Mouse (Mus musculus) layer of hippocampus, postnatal 25 days (tissue): ENCODE results near the gene Myo9b. TPM values are rescaled to one million over a fixed set of nuclear protein-coding genes. Genes with fewer than 3 reads are reported as not detected.

Experiments used
- DNase-seq, 2 experiments: peaks; one replicate each; pipeline ENCODE4 v3.0.0; 2022; ENCODE audit warnings: mixed read lengths in 2 of 2, low spot score in 1 of 2; ENCODE audit errors: extremely low spot score in 1 of 2
- total RNA-seq, 2 experiments: library from RNA; stranded (reverse); gene quantifications; 2 replicates each; pipeline ENCODE4 v1.2.3; 2021

The Myo9b gene
- total RNA-seq, 2 experiments from 2014 or later = 26.8 to 35.6 TPM

DNA sequence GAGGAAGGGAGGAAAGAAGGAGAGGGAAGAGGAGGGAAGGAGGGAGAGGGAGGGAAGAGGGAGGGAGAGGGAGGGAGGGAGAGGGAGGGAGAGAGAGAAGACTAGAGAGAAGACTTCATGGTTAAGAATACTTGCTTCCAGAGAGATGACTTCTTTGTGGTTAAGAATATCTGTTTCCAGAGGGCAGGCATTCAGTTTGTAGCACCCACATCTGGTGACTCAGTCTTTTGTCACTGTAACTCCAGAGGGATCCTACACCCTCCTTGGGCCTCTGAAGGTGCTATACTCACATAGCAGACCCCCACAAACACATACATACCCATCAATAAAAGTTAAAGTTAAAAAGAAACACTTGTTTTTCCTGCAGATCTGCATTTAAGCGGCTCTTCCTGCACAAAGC lies 79.0 kb downstream of the Myo9b start:
- no peak for DNase-seq

GRCm38 (mm10) chr8:71358026-71358425 lies 85.5 kb downstream of the Myo9b start:
- no peak for DNase-seq

GRCm38 (mm10) chr8:71366771-71367528 lies 94.4 kb downstream of the Myo9b start, which contains the start of gene Use1:
Gene Use1 (plus strand): TSS chr8:71366848.
- peak; percentile 72 to 92 for DNase-seq

DNA sequence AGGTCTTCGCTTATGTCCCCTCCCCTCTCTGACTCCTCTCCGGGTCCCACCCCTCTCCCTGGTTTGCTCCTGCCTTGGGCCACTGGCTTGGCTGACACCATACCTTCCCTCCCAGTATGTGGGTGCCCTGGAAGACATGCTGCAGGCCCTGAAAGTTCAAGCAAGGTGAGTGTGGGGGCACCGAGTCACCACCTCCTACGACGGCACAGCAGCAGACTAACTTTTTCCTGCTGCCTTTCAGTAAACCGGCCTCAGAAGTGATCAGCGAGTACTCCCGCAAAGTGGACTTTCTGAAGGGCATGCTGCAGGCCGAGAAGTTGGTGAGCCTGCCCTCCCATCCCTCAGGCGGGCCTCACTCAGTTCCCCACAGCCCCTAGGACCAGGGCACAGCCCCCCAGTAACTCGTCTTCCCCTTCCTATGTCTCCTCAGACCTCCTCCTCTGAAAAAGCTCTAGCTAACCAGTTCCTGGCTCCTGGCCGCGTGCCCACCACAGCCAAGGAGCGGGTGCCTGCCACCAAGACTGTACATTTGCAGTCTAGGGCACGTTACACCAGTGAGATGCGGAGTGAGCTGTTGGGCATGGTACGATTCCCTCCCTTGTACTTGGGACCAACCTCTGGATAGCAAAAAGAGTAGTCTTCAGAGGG lies 95.1 kb downstream of the Myo9b start:
- DNase-seq = no peak

GRCm38 (mm10) chr8:71368366-71368765 lies 95.9 kb downstream of the Myo9b start:
- no peak for DNase-seq

DNA sequence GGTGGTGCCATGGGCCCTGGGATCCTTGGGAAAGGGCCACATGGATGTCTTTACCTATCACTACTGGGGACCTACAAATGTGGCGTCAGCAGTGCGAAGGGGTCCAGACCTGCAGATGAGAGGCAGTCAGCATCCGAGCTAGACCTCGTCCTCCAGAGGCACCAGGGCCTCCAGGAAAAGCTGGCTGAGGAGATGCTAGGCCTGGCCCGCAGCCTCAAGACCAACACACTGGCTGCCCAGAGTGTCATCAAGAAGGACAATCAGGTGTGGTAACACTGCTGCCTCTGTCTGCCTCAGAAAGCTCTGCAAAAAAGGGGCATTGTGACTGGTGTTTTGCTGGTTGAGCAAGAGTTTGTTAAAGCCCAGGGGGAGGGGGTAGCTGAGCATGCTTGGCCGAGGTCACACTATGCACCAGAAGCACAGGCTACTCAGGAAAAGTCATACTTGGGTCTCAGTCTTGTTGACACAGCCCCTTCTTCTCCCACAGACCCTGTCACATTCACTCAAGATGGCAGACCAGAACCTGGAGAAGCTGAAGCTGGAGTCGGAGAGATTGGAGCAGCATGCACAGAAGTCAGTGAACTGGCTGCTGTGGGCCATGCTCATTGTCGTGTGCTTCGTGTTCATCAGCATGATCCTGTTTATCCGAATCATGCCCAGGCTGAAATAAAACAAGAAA lies 96.7 kb downstream of the Myo9b start:
- DNase-seq = no peak

- no peak for DNase-seq
Measured at GRCm38 (mm10) chr8:71370711-71371235, 98.3 kb downstream of the Myo9b start.

GRCm38 (mm10) chr8:71371236-71371848 lies 98.8 kb downstream of the Myo9b start, which contains the start of gene Ocel1:
Gene Ocel1 (plus strand): TSS chr8:71371298.
- DNase-seq = peak; percentile 94 to 97

GRCm38 (mm10) chr8:71372427-71372826 lies 99.9 kb downstream of the Myo9b start:
- no peak for DNase-seq

- DNase-seq = no peak
Measured at GRCm38 (mm10) chr8:71373000-71373399, 100.5 kb downstream of the Myo9b start.

GRCm38 (mm10) chr8:71374616-71375206 lies 102.2 kb downstream of the Myo9b start:
- no peak for DNase-seq

- peak in 1 of 2 experiments; percentile 45 for DNase-seq
Measured at GRCm38 (mm10) chr8:71375581-71376422, 103.3 kb downstream of the Myo9b start.

GRCm38 (mm10) chr8:71376423-71377030 lies 104.0 kb downstream of the Myo9b start:
- no peak for DNase-seq

DNA sequence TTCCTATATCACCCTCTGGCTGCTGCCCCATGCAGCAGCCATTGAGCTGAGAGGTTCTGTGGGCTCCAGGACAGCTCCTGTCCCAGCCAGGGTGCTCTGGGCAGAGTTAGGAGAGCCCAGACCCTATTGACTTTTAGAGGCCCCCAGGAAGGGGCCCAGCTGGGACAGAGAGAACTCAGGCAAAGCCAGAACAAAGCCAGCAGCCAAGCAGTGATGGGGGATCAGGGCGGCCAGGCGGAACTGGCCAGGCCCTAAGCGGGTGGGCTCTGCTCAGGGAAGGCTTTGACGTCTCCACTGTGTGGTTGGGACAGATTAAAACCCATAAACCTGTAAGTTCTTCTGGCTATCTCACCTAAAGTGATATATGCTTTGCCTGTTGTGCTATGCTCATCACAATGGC lies 106.5 kb downstream of the Myo9b start:
- DNase-seq = no peak

DNA sequence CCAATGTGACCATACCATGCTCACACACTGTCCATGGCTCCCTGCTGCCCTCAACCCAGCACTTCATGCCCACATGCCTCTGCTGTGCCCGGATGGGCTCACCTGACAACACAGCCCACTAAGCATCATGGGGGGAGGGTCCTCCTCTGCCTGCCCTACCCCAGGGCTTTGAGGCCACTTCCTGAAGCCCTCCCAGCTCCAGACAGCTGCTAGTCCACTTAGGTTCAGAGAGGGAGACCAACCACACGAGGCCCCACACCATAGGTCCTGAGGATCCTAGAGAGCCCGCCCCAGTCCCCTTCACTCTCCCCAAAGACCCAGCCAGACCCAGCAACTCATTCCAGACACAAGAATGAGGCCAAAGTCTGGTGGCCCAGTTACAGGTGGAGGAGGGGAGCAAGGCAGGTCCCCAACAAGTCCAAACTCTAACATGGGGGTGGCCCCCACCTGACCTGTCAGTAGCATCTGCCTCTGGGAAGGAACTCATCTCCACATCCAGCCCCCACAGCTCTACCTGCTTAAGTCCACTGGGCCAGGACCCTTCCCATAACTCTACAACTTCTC lies 107.1 kb downstream of the Myo9b start:
- no peak for DNase-seq

GRCm38 (mm10) chr8:71380178-71381171 lies 108.0 kb downstream of the Myo9b start:
- no peak for DNase-seq

DNA sequence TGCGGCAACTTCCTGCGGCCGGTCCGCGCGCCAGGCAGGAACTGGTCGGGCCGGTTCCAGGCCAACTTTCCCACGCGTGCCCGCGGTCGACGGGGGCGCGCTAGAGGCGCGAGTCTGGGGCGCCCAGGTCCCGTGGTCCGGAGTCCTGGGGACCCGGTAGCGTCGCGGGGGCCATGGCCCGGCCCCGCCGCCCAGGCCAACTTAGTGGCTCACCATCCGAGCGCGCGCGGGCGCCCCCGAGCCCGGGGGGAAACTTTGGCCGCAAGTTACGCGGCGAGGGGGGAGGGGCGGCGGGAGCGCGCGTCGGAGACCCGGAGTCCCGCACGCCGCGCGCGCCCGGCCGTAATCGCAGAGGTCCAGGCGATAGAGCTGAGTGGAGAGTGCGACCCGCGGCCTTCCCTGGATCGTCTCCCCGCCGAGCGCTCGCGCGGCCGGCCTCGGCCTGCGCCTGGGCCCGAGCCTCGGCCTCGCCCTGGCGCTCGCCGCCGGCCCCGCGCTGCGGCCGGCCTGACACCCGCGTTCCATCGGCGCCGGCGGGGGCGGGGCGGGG lies 109.0 kb downstream of the Myo9b start, which contains the start of gene Nr2f6:
TSS of gene Nr2f6 (minus strand) at position 540 of the 550 bp plus-strand sequence.
- peak; percentile 44 to 51 for DNase-seq
